Mouse (Mus musculus) spleen, adult 2 months (tissue): ENCODE measurements around the gene Olfr403. TPM values are rescaled to one million over a fixed set of nuclear protein-coding genes. Genes with fewer than 3 reads are reported as not detected.
"Not testable (repeated sequence)": the region's sequence is repeated elsewhere in the genome, so short reads cannot be mapped to it uniquely, and the experiment has no call there.

Experiments
- DNase-seq, 2 experiments: peaks; one replicate each; pipeline versions ENCODE4 v3.0.0 to v3.0.0-alpha.2; 2012 to 2021; ENCODE audit warnings: low spot score in 2 of 2, low read depth in 1 of 2
- H3K27ac ChIP-seq: fragments of 200-500 bp; 2 replicates; pipeline ENCODE4 v1.5.1; 2012; ENCODE audit warnings: low read length, inconsistent platforms; ENCODE audit not compliant: insufficient read depth
- H3K27me3 ChIP-seq: fragments of 200-500 bp; 2 replicates; pipeline ENCODE4 v1.6.1; 2012; ENCODE audit warnings: mild to moderate bottlenecking, moderate library complexity, low read length, inconsistent platforms; ENCODE audit not compliant: control insufficient read depth, insufficient read depth
- H3K36me3 ChIP-seq: fragments of 200-500 bp; 2 replicates; pipeline ENCODE4 v1.6.1; 2012; ENCODE audit warnings: mild to moderate bottlenecking, low read length, inconsistent platforms; ENCODE audit not compliant: control insufficient read depth, insufficient read depth
- H3K4me1 ChIP-seq: fragments of 200-500 bp; 2 replicates; pipeline ENCODE4 v1.6.1; 2011; ENCODE audit warnings: inconsistent platforms; ENCODE audit not compliant: control insufficient read depth, insufficient read depth, insufficient read length
- H3K4me3 ChIP-seq: fragments of 200-500 bp; 2 replicates; pipeline ENCODE4 v1.5.1; 2011; ENCODE audit warnings: mild to moderate bottlenecking, inconsistent platforms; ENCODE audit not compliant: insufficient read depth, insufficient read length; ENCODE audit errors: extremely low read depth
- CTCF ChIP-seq: fragments of 200-500 bp; IDR thresholded peaks from 2 replicates; pipeline ENCODE4 v1.5.1; 2011; ENCODE audit warnings: mild to moderate bottlenecking, inconsistent platforms; ENCODE audit not compliant: insufficient read depth, insufficient read length, insufficient replicate concordance; ENCODE audit errors: extremely low read depth
- POLR2A ChIP-seq: fragments of 200-500 bp; IDR thresholded peaks from 2 replicates; pipeline ENCODE4 v1.6.1; 2011; ENCODE audit warnings: low read depth, low read length, inconsistent platforms
- WGBS: fragments of 180-500 bp; shearing (Covaris S2); methylation state at CpG from one replicate; pipeline ENCODE4 v1.1.7; 2018; 5-methylcytosine and 5-hydroxymethylcytosine counted together
- polyA plus RNA-seq: library from polyadenylated mRNA; depleted of rRNA; stranded (reverse); fragments of >200 nt; gene quantifications from 2 replicates; pipeline ENCODE4 v1.2.3, GENCODE M21; 2012; rRNA removed

Olfr403 gene
- polyA plus RNA-seq = not detected in 2 replicates

- H3K27me3 ChIP-seq = no peaks in the 10 kb centered on the region
- no peak for DNase-seq
- H3K4me1 ChIP-seq = no peaks in the 10 kb centered on the region
- H3K36me3 ChIP-seq = no peaks in the 10 kb centered on the region
- TF ChIP-seq POLR2A (no peak), CTCF (no peak)
- no peak within 1 kb of the TSS for H3K27ac ChIP-seq
- H3K4me3 ChIP-seq = no peak within 1 kb of the TSS
Measured at GRCm38 (mm10) chr11:74185949-74186348, at the start of gene Olfr403. Gene Olfr403 (plus strand): TSS chr11:74186249.

DNA sequence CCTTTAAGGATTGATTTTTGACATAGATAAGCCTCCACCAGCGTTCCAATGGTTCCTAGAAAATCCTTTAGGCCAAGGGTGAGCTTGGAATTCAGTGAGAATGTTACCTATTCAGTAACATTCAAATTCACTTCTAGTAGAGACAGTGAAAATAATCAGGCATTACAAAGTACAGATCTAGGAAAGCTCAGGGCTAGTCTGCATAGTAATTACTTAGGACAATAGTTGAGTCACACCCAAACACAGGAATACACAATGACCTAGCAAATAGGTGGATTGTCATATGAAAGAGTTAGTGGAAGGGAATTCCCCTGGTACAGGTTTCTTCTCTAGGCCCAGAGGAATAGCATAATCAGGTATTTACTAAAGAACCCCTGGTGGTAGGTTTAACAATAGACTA lies 46.0 kb upstream of the Olfr403 start:
- WGBS = 29% methylated on average over 1 of the region's 1 CpGs
- DNase-seq, H3K27me3 ChIP-seq, H3K36me3 ChIP-seq, H3K27ac ChIP-seq, H3K4me1 ChIP-seq, H3K4me3 ChIP-seq: not testable (repeated sequence)

DNA sequence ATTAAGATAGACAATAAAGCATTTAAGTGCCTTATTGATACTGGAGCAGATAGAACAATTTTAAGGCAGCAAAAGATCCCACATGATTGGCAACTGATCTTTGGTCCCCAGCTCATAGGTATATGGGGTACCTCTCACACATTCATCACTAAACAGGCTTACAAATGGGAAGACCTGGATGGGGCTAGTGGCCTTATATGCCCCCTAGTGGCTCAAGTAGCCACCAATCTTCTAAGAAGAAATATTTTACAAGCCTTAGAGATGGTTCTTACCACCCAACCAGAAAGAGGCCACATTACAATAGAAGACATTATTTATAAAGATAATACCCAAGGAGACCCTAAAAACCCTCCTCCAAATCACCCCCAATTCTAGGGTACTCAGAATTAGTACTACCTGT lies 40.2 kb upstream of the Olfr403 start:
- H3K4me1 ChIP-seq = no peaks in the 10 kb centered on the region
- H3K27ac ChIP-seq = no peak overlapping the region
- no peaks in the 10 kb centered on the region for H3K36me3 ChIP-seq
- no peaks in the 10 kb centered on the region for H3K27me3 ChIP-seq
- H3K4me3 ChIP-seq = no peak overlapping the region
- no peak for DNase-seq
- TF ChIP-seq CTCF = no peak
- no peak for TF ChIP-seq POLR2A

DNA sequence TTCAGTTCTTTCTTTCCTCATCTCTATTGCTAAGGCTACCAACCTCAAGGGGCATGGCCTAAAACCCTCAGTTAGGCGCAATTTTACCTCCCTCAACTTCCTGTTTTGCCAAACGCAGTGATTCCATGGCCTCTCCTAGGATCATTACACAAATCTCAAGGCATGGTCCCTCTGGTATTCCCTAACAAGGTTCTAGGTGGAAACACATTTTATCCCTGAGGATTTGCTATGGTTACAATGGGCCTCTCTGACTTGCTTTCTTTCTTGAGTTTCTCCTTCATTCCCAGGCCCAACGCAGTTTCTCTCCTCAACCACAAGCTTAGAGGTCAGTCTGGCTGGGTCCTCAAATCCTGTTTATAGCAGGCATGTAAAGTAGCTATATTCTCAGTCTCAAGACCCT lies 32.8 kb upstream of the Olfr403 start, which contains the start of gene Olfr402:
Gene Olfr402 (plus strand): TSS at position 301 of the 400 bp plus-strand sequence.
- no peak for DNase-seq
- no peaks in the 10 kb centered on the region for H3K27me3 ChIP-seq
- 61% methylated on average over 3 of the region's 3 CpGs for WGBS
- H3K27ac ChIP-seq = no peak within 1 kb of the TSS
- no peaks in the 10 kb centered on the region for H3K4me1 ChIP-seq
- TF ChIP-seq CTCF (no peak), POLR2A (no peak)
- H3K36me3 ChIP-seq = no peaks in the 10 kb centered on the region
- no peak within 1 kb of the TSS for H3K4me3 ChIP-seq

GRCm38 (mm10) chr11:74168771-74169170 lies 17.3 kb upstream of the Olfr403 start:
- H3K36me3 ChIP-seq = no peaks in the 10 kb centered on the region
- TF ChIP-seq POLR2A = no peak
- no peak for TF ChIP-seq CTCF
- H3K27ac ChIP-seq = no peak overlapping the region
- H3K4me3 ChIP-seq = no peak overlapping the region
- no peak for DNase-seq
- no peaks in the 10 kb centered on the region for H3K27me3 ChIP-seq
- no peaks in the 10 kb centered on the region for H3K4me1 ChIP-seq

DNA sequence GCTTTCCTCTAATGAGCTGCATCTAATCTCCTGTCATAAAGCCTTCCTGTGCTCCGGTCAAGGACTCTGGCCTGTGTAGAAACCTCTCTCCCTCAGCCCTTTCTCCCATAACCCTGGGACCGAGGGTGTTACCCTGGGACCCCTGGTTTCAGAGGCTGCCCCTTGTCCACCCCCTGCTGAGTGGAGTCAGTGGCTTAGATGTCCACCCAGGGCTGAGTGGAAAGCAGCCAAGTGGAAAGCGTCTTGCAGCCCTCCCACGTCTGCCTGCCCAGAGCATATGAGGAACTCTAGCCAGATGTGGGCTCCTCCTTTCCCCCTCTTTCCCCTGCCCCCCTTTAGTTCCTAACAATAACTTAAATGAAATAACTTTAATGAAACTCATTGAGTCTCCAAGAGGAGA lies 2.9 kb upstream of the Olfr403 start:
- no peak overlapping the region for H3K4me3 ChIP-seq
- 74% methylated on average over 4 of the region's 4 CpGs for WGBS
- H3K4me1 ChIP-seq = no peaks in the 10 kb centered on the region

GRCm38 (mm10) chr11:74183745-74184144 lies 2.3 kb upstream of the Olfr403 start:
- no peaks in the 10 kb centered on the region for H3K36me3 ChIP-seq
- no peak overlapping the region for H3K27ac ChIP-seq
- TF ChIP-seq CTCF = no peak
- TF ChIP-seq POLR2A = no peak
- H3K4me1 ChIP-seq = no peaks in the 10 kb centered on the region
- H3K27me3 ChIP-seq = no peaks in the 10 kb centered on the region
- no peak for DNase-seq
- WGBS = 79% methylated on average over 4 of the region's 4 CpGs
- no peak overlapping the region for H3K4me3 ChIP-seq

More for the DNA sequence above, 2.9 kb upstream of the Olfr403 start:
- Histone ChIP-seq H3K27ac (no peak overlapping the region), H3K36me3 (no peaks in the 10 kb centered on the region), H3K27me3 (no peaks in the 10 kb centered on the region)
- TF ChIP-seq CTCF (no peak), POLR2A (no peak)
- no peak for DNase-seq
